Mouse (Mus musculus) gastrocnemius, adult 8-10 months (tissue): ENCODE results near the gene Smyd2. TPM values are rescaled to one million over a fixed set of nuclear protein-coding genes. Genes with fewer than 3 reads are reported as not detected.

ENCODE experiments used
- DNase-seq, 2 experiments: peaks; one replicate each; pipeline ENCODE4 v3.0.0; 2022; ENCODE audit warnings: low spot score in 2 of 2
- total RNA-seq, 4 experiments: library from RNA; stranded (reverse); gene quantifications; 2 replicates each; pipeline ENCODE4 v1.2.4; 2022

Gene Smyd2
- 100 to 1,000 TPM; 322 to 345 (median 328) TPM for total RNA-seq

- DNase-seq, result peak; percentile 62 to 79
These were observed at the start of gene Smyd2 for GRCm38 (mm10) chr1:189921818-189922592. Gene Smyd2, minus strand, starts transcription at chr1:189922363.

DNA sequence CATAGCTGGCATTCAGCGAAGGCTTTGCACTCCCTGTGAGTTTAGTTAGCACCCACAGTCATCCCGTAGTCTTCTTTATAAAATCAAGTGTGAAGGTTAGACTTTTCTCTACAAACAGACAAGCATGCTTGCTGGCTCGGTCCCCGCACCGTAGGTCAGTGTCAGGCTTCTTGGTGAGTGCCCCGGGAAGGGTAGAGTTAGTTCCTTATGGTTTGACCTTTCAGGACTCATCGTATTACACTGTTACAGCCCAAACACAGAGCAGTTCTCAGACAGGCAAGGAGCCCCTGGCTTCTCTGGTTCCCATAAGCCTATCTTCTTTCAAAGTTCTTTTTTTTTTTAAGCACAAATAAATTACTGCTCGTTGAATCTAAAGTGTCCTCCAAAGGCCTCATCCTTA is 48.2 kb upstream of the Smyd2 start:
- peak; percentile 15 to 36 for DNase-seq

GRCm38 (mm10) chr1:189968027-189968426 is 45.9 kb upstream of the Smyd2 start:
- no peak for DNase-seq

DNA sequence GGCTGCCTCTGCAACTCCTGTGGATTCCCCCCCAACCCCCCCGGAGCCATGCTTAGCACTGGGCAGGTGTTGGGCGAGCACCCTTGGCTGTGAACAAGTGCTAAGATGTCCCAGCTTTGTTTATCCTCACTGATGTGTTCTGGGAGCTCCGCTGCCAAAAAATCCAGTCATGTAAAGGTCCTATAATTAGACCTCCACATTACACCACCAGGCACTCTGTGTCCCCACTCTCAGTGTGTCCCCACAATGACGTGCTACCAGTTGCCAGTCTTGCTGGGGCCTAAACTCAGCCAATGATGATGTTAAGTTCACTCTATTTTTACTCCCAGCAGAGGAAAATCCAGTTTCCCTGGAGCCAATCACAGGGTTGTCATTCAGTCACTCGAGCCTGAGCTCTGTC is 38.3 kb upstream of the Smyd2 start:
- DNase-seq, result peak; percentile 38 to 65

- no peak for DNase-seq
These were observed 37.6 kb upstream of the Smyd2 start for GRCm38 (mm10) chr1:189959802-189960201.

DNA sequence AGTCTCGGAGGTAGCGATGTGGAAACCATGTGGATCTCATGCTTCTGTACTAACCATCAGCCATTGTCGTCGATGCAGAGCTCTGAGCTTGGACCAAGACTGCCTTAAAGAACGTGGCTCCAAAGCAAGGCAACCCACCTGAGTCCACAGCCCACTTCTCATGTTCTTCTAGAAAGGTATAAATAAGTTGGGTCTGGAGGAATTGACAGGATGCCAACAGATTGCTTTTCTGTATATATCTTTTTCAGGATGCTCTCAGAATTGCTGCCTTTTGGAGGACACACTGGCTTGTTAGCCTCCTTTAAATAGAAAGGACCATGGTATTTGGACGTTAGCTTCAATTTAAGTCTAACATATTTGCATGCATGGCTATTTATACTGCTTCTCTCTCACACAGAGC is 29.7 kb upstream of the Smyd2 start:
- DNase-seq, result no peak

- no peak for DNase-seq
These were observed 25.2 kb upstream of the Smyd2 start for GRCm38 (mm10) chr1:189947411-189947810.

GRCm38 (mm10) chr1:189946126-189946525 is 24.0 kb upstream of the Smyd2 start:
- no peak for DNase-seq

- DNase-seq, result no peak
These were observed 19.6 kb upstream of the Smyd2 start for GRCm38 (mm10) chr1:189941786-189942185.

- DNase-seq, result no peak
These were observed 14.4 kb upstream of the Smyd2 start for GRCm38 (mm10) chr1:189936436-189937105.

- no peak for DNase-seq
These were observed 11.5 kb upstream of the Smyd2 start for GRCm38 (mm10) chr1:189933480-189934202.

DNA sequence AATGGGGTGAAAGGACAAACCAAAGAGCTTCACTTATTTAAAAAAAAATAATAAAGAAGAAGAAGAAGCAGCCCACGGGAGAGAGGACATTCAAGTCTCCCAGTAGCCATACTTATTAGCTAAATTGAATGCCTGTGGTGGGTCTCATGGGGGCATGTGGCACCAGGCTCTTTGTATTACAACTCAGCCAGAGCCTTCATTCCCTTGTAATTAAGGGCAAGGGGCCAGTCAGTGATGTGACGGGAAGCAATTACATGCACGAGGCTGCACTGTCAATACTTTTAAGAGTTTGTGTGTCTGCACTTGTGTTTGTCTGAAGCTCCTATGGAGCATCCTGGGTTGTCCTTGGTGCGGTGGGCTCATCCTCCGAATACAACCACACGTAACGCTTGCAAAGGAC is 10.8 kb upstream of the Smyd2 start:
- DNase-seq, result no peak

DNA sequence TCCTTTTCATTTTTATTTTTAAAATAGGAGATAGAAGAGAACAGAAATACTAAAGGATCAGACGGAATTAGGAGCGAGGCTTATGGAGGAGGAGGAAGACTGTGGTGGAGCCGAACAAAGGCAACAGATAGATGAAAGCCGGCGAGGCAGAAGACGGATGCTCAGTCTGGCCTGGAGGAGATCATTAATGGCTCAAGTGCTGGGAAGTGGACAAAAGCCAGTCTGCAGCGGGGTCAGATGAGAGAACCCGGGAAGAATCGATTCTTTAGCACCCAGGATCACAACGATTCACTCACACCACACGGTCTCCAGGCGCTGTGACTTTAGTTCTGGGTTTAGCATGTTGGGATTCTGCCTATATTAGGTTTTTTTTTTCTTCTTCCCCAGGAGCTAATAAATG is 10.0 kb upstream of the Smyd2 start:
- DNase-seq, result no peak

GRCm38 (mm10) chr1:189929896-189930295 is 7.7 kb upstream of the Smyd2 start:
- DNase-seq, result no peak

DNA sequence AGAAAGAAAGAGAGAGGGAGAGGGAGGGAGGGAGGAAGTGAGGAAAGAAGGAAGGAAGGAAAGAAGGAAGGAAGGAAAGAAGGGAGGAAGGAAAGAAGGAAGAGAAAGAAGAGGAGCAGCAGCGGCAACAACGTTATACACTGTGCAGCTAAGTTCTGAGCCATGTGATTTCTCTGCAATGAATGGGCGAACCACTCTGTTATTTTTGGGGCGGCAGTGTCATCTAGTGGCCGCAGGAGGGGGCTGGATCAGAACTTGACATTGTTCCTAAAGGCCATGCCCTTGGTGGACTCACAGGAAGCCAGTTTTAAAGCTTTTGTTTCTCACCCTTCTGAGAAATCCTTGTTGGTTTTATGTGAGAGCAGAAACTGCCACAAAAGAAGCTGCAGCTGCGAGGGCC is 5.5 kb upstream of the Smyd2 start:
- peak; percentile 47 to 57 for DNase-seq

GRCm38 (mm10) chr1:189926279-189926678 is 4.1 kb upstream of the Smyd2 start:
- no peak for DNase-seq

DNA sequence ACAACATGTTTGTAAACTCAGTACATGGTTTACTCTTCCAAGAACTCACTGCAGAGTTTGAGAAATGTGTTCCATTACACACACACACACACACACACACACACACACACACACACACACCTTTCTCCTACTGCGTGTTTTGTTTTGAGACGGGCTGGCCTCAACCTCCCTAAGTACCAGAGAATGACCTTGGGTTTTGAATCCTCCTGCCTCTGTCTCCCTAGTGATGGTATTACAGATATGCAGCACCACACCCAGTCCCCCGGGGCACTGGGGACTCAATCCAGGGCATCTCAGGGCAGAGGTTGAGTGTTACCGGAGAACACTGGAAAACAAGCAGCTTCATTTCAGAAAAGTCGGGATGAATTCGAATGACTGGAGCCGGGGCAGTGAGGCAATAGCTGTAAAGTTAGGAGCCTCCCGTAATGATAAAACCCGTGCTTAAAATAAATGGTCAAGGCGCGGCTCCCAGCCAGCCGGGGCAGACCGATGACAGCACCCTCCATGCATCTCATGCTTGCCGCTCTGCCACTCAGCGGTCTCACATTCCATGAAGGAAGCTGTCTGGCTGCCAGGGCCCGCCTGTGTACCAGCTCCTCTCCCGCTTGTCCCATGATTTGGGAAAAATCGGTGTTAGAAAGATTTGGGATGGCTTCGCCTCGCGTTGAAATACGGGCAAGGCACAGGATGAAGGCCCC is 1.9 kb upstream of the Smyd2 start:
- DNase-seq, result peak; percentile 73 to 87

DNA sequence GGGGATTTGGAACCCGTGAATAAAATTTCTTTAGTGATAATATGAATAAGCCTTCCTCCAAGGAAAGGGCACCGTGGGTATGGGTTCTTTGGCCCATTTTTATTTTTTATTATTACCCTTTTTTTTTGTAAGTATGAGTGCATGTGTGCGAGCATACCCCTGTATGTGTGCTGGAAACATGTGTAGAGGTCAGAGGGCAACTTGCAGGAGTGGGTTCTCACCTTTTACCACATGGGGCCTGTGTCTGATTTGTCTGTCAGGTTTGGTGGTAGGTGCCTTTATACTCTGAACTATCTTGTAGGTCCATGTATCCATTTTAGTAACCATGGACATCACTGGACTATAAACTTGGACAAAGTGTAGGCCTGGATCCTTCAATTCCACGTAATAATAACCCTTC is 994 bp upstream of the Smyd2 start:
- DNase-seq, result no peak

DNA sequence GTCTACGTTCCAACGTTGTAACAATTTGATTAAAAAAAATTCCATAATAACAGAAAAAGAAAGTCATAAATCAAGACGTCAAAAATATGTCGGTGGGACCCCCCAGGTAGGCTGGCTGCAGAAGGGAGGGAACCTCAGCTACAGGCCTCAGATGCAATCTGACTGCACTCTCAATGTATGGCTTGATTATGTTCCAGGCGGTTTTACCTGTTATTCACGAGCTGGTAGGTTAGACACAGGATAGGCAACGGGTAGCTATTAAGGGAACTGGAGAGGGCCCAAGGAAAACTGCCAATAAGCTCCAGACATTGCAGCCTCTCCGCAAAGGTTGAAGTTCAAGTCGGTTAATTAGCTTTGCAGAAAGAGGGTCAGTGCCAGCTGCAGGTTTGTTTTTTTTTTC is 558 bp upstream of the Smyd2 start:
- peak; percentile 42 to 53 for DNase-seq

DNA sequence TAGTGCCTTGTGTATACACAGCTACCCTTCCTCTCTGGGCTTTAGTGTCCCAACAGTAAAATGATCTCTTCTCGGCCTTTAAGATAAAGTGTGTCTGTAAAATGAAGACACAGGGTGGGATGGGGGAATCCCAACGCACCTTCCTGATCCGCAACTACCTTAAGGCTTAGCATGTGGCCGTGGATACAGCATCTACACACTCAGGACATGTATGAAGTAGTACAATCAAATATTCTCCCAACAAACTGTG is 670 bp downstream of the Smyd2 start:
- no peak for DNase-seq

DNA sequence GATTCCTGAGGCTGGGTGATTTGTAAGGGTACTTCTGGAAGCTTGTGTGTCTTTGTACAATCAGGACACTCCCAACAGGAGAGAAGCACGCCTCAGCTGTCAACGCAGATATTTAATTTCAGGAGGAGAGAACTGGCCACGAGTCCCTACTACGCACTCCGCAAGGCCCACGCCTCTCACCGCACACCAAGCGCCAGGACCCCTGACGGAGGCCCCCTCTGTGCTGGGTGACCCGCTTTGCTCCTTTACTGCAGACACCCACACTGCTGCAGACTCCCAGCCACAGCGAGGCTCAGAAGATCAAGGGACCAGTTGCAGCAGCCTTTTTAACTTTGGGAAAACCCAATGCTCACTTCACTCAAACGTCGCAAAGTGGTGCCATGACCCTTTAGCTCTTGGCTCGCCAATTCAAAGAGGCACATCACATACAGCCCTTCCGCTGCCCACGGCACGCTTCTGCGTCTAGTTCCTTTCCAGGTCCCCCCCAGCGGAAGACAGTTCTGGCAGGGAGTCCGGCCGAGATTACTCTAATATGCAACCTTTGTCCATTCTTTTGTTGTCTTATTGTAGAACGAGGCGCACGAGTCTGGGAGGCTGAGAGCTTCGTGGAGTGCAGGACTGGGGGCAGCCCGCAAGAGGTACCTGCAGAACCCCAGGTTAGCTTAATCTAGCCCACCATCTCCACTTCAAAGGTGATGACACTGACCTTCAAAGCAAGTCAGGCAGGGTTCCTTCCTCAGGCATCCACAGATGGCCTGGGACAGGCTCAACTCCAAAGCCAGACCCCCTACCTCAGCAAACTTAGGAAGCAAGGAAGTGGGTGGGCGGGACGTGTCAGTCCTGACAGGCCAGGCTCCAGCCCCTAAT is 1.2 kb downstream of the Smyd2 start:
- DNase-seq, result no peak
